Mouse (Mus musculus) liver, embryonic 14.5 days (tissue): ENCODE data around the gene Raly. TPM values are rescaled to one million over a fixed set of nuclear protein-coding genes. Genes with fewer than 3 reads are reported as not detected.

Experiments
- ATAC-seq: fragments of 200-750 bp; cut with Nextera tagmentation; 2 replicates; pipeline ENCODE4 v1.8.0; 2017; ENCODE audit warnings: moderate number of reproducible peaks, mild to moderate bottlenecking, moderate library complexity; ENCODE audit not compliant: insufficient read depth
- DNase-seq, 3 experiments: peaks; one replicate each; pipeline ENCODE4 v3.0.0-alpha.2; 2012 to 2013; ENCODE audit warnings: low read depth in 3 of 3, low spot score in 3 of 3
- H3K27ac ChIP-seq: fragments of 300-500 bp; sonication (generic); 2 replicates; pipeline ENCODE4 v1.5.1; 2014; ENCODE audit warnings: moderate library complexity, mild to moderate bottlenecking, control low read depth, inconsistent platforms
- H3K27me3 ChIP-seq: fragments of 300-500 bp; sonication (generic); 2 replicates; pipeline ENCODE4 v1.6.1; 2014; ENCODE audit warnings: mild to moderate bottlenecking, low read length, moderate library complexity; ENCODE audit not compliant: control insufficient read depth, insufficient read depth
- H3K36me3 ChIP-seq: fragments of 300-500 bp; sonication (generic); replicated peaks from 2 replicates; pipeline ENCODE4 v1.6.1; 2014; ENCODE audit warnings: low read depth; ENCODE audit not compliant: control insufficient read depth, insufficient read depth
- H3K4me1 ChIP-seq, 2 experiments: fragments of 200-500 bp in 1 of 2; fragments of 300-500 bp in 1 of 2; sonication (generic) in 1 of 2; replicated peaks; 2 replicates each; pipeline ENCODE4 v1.6.1; 2012 to 2014; ENCODE audit warnings: antibody characterized with exemption in 1 of 2, inconsistent platforms in 1 of 2, low read length in 1 of 2; ENCODE audit not compliant: control insufficient read depth in 2 of 2, insufficient read depth in 2 of 2
- H3K4me2 ChIP-seq: fragments of 300-500 bp; sonication (generic); 2 replicates; pipeline ENCODE4 v1.6.1; 2014; ENCODE audit warnings: low read depth, mild to moderate bottlenecking, control low read depth, moderate library complexity
- H3K4me3 ChIP-seq, 2 experiments: fragments of 200-500 bp in 1 of 2; fragments of 300-500 bp in 1 of 2; sonication (generic) in 1 of 2; 2 replicates each; pipeline ENCODE4 v1.5.1; 2012 to 2014; ENCODE audit warnings: low read depth in 2 of 2, low read length in 2 of 2, mild to moderate bottlenecking in 2 of 2, control low read depth in 1 of 2, inconsistent platforms in 1 of 2, moderate library complexity in 1 of 2; ENCODE audit not compliant: insufficient read depth in 1 of 2
- H3K9ac ChIP-seq: fragments of 300-500 bp; sonication (generic); replicated peaks from 2 replicates; pipeline ENCODE4 v1.6.1; 2014; ENCODE audit warnings: mild to moderate bottlenecking, control low read depth, moderate library complexity
- H3K9me3 ChIP-seq: fragments of 300-500 bp; sonication (generic); 2 replicates; pipeline ENCODE4 v1.6.1; 2016; ENCODE audit warnings: low read length, mixed read lengths; ENCODE audit not compliant: control insufficient read depth
- CTCF ChIP-seq: IDR thresholded peaks from 2 replicates; pipeline ENCODE4 v1.5.1; 2016; ENCODE audit warnings: antibody characterized with exemption, low read depth, control low read depth
- EP300 ChIP-seq: IDR thresholded peaks from 2 replicates; pipeline ENCODE4 v1.6.1; 2016; ENCODE audit warnings: antibody characterized with exemption, low read depth
- WGBS: fragments of 180-500 bp; shearing (Covaris S2); extraction: QIAGEN DNeasy Blood & Tissue Kit; methylation state at CpG from one replicate; pipeline ENCODE4 v1.1.7; 2014; ENCODE audit not compliant: insufficient replicate concordance; 5-methylcytosine and 5-hydroxymethylcytosine counted together
- polyA plus RNA-seq, 2 experiments: library from polyadenylated mRNA; depleted of rRNA in 1 of 2; stranded (reverse) in 1 of 2; unstranded in 1 of 2; fragments of >200 nt; fragmentation: Nextera tagmentation in 1 of 2; extraction: Ambion mirVana in 1 of 2; gene quantifications; 2 replicates each; pipeline versions ENCODE4 v1.2.1 to v1.2.3; 2012 to 2014

The Raly gene
- polyA plus RNA-seq, 2 experiments: 35.9 to 237 TPM

GRCm38 (mm10) chr2:154803845-154804244, 12.9 kb downstream of the Raly start:
- no peaks in the 10 kb centered on the region for H3K27me3 ChIP-seq
- H3K9ac ChIP-seq: no peak overlapping the region
- H3K4me1 ChIP-seq: peaks cover 22 to 25% of the 10 kb centered on the region in 2 experiments
- H3K4me2 ChIP-seq: no peak overlapping the region
- H3K9me3 ChIP-seq: no peaks in the 10 kb centered on the region
- H3K36me3 ChIP-seq: peaks cover 7% of the 10 kb centered on the region; the same call in 1 of the 2 replicates
- peak; percentile 77 for ATAC-seq
- H3K4me3 ChIP-seq: no peak overlapping the region
- no peak for TF ChIP-seq CTCF
- TF ChIP-seq EP300: peak; percentile 68
- WGBS: 56% methylated on average over 4 of the region's 4 CpGs
- DNase-seq: peak in 1 of 3 experiments; percentile 29
- H3K27ac ChIP-seq: no peak overlapping the region

- Histone ChIP-seq H3K27me3 (no peaks in the 10 kb centered on the region), H3K9ac (no peak overlapping the region), H3K27ac (no peak overlapping the region), H3K4me3 (no peak overlapping the region), H3K36me3 (peaks cover 4% of the 10 kb centered on the region), H3K4me1 (peaks cover 14 to 19% of the 10 kb centered on the region in 2 experiments), H3K4me2 (no peak overlapping the region), H3K9me3 (no peaks in the 10 kb centered on the region)
- ATAC-seq: no peak
- no peak for TF ChIP-seq CTCF
- no peak for TF ChIP-seq EP300
- no peak for DNase-seq
- WGBS: 80% methylated on average over 1 of the region's 1 CpGs
Measured at GRCm38 (mm10) chr2:154807689-154808088, 16.8 kb downstream of the Raly start.

DNA sequence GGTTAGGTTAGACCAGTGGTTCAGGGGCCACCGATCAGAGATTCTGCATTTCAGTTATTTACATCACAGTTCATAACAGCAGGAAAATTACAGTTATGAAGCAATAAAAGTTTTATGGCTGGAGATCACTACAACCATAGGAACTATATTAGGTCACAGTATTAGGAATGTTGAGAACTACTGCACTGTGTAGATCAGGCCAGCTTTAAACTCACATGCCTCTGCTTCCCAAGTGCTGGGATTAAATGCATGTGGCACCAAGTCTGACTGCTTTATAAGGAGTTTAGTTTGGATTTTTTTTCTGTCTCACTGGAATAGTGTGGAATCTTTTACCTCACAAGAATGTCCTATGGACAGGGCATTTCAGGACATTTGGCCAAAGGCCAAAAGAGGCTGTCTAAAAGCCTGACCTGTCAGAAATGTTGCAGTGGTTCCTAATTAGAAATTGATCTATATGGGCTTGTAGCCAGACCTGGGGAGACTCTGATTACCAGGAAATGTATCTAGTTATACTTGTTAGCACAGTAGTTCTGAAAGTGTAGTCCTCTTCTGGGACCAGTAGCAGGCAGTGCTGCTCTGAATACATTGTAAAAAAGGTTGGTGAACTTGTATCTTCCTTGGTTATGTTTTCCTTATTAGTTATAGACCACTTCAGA, 18.3 kb downstream of the Raly start:
- Histone ChIP-seq H3K9ac (no peak overlapping the region), H3K4me2 (no peak overlapping the region), H3K36me3 (peaks cover 4% of the 10 kb centered on the region), H3K4me1 (peaks cover 2 to 6% of the 10 kb centered on the region in 2 experiments; a peak in 2 of 4 replicates), H3K9me3 (no peaks in the 10 kb centered on the region), H3K27ac (no peak overlapping the region), H3K4me3 (no peak overlapping the region), H3K27me3 (no peaks in the 10 kb centered on the region)
- DNase-seq (no peak), ATAC-seq (no peak)
- 84% methylated on average over 1 of the region's 1 CpGs for WGBS
- no peak for TF ChIP-seq EP300
- no peak for TF ChIP-seq CTCF

- no peaks in the 10 kb centered on the region for H3K9me3 ChIP-seq
- 0 out of 4 replicates have a peak, but pooled peaks cover 0 to 2% of the 10 kb centered on the region in 2 experiments for H3K4me1 ChIP-seq
- no peak overlapping the region for H3K27ac ChIP-seq
- H3K36me3 ChIP-seq: peaks cover 4% of the 10 kb centered on the region
- no peak for DNase-seq
- no peak for ATAC-seq
- no peak overlapping the region for H3K4me3 ChIP-seq
- no peak overlapping the region for H3K4me2 ChIP-seq
- 74% methylated on average over 1 of the region's 1 CpGs for WGBS
- no peak for TF ChIP-seq CTCF
- no peak for TF ChIP-seq EP300
- no peaks in the 10 kb centered on the region for H3K27me3 ChIP-seq
- H3K9ac ChIP-seq: no peak overlapping the region
Measured at GRCm38 (mm10) chr2:154810821-154811220, 19.9 kb downstream of the Raly start.

GRCm38 (mm10) chr2:154813426-154813825, 22.5 kb downstream of the Raly start:
- Histone ChIP-seq H3K4me2 (no peak overlapping the region), H3K4me1 (peaks cover 0 to 9% of the 10 kb centered on the region in 2 experiments; a peak in 2 of 4 replicates), H3K27ac (no peak overlapping the region), H3K4me3 (no peak overlapping the region), H3K36me3 (peaks cover 4% of the 10 kb centered on the region), H3K9ac (no peak overlapping the region), H3K9me3 (no peaks in the 10 kb centered on the region), H3K27me3 (no peaks in the 10 kb centered on the region)
- ATAC-seq: no peak
- no peak for TF ChIP-seq CTCF
- no peak for TF ChIP-seq EP300
- DNase-seq: no peak
- WGBS: 88% methylated on average over 2 of the region's 2 CpGs
